Mouse (Mus musculus) gastrocnemius, adult 2 months (tissue): ENCODE results near the gene Was. TPM values are rescaled to one million over a fixed set of nuclear protein-coding genes. Genes with fewer than 3 reads are reported as not detected.
"Not testable (repeated sequence)": the region's sequence is repeated elsewhere in the genome, so short reads cannot be mapped to it uniquely, and the experiment has no call there.

ENCODE experiments used
- DNase-seq: peaks from one replicate; pipeline ENCODE4 v3.0.0; 2022
- H3K27ac ChIP-seq: fragments of 200-600 bp; 2 replicates; pipeline ENCODE4 v1.8.1; 2022; ENCODE audit warnings: mild to moderate bottlenecking
- H3K4me3 ChIP-seq: fragments of 200-600 bp; 2 replicates; pipeline ENCODE4 v1.8.1; 2022; ENCODE audit warnings: mild to moderate bottlenecking, moderate library complexity
- CTCF ChIP-seq: fragments of 200-600 bp; IDR thresholded peaks from 2 replicates; pipeline ENCODE4 v1.8.1; 2022; ENCODE audit warnings: antibody characterized with exemption, mild to moderate bottlenecking, moderate library complexity
- intact Hi-C: fragments of 180-260 bp; cut with DNase I; formaldehyde crosslinking; loops from one replicate; pipeline ENCODE4 v1.15.1; 2025
- total RNA-seq, 2 experiments: library from RNA; stranded (reverse); gene quantifications; 2 replicates each; pipeline ENCODE4 v1.2.3; 2021

Gene Was
- total RNA-seq, 2 experiments from 2014 or later: 0.36 to 0.70 TPM

- no peak overlapping the region for H3K4me3 ChIP-seq
- intact Hi-C loops: no loop called here
- H3K27ac ChIP-seq: no peak overlapping the region
- no peak for TF ChIP-seq CTCF
- no peak for DNase-seq
These were observed 9.1 kb upstream of the Was start for GRCm38 (mm10) chrX:8099435-8099834.

DNA sequence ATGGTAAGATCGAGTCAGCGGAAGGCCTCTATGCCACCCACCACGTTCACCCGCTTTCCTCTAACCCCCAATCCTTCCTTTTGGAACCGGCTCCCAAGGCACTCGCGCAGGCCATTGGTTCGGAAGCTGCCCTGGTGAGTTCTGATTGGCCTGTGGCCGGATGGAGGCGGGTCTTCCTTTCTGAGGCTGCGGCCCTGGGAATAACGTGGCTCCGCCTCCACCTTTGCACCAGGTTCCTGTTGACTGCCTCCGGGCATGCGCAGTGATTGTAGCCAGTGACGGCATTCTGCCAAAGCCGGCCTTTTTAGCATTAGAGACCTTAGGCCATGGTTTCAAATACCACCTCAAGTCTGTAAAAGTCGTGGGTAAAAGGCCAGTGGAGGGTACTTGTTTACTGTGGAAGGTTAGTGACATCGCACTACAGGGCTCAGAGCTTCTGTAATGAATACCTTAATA is 6.5 kb upstream of the Was start:
- intact Hi-C loops: loop anchor here (2.0 kb wide), 1 partner anchor 22 kb away; the partner anchor contains the start of gene Suv39h1
- Histone ChIP-seq H3K4me3 (peak overlapping the region; percentile 67), H3K27ac (peak overlapping the region; percentile 93)
- no peak for TF ChIP-seq CTCF
- DNase-seq: peak; percentile 98

- DNase-seq: peak; percentile 84
- Histone ChIP-seq H3K4me3 (peak overlapping the region; percentile 67), H3K27ac (peak overlapping the region; percentile 93)
- intact Hi-C loops: loop anchor here (2.0 kb wide), 1 partner anchor 21 kb away; the partner anchor contains the start of gene Suv39h1
These were observed 5.9 kb upstream of the Was start for GRCm38 (mm10) chrX:8096068-8096786.

DNA sequence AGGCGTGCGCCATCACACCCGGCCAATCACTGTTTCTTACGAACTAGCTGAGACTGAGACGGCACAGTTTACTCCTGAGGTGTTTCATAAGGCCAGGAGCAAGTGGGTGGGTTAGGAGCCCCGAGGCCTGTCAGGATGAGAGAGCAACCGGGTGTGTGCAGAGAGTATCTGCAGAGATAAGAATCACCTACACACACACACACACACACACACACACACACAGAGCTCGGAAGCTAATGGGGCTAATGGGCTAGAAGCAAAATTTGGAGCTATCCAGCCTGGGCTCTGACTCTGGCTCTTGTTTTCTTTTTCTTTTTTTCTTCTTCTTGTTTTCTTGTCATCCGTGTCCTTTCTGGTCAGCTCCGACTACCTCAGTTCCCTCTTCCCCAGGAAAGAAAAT is 5.2 kb upstream of the Was start:
- peak overlapping the region; percentile 73; the same call in 1 of the 2 replicates for H3K27ac ChIP-seq
- peak overlapping the region; percentile 67 for H3K4me3 ChIP-seq
- TF ChIP-seq CTCF: no peak
- intact Hi-C loops: no loop called here
- no peak for DNase-seq

GRCm38 (mm10) chrX:8090954-8091347 is 653 bp upstream of the Was start:
- DNase-seq, H3K4me3 ChIP-seq, H3K27ac ChIP-seq, intact Hi-C loops: not testable (repeated sequence)

DNA sequence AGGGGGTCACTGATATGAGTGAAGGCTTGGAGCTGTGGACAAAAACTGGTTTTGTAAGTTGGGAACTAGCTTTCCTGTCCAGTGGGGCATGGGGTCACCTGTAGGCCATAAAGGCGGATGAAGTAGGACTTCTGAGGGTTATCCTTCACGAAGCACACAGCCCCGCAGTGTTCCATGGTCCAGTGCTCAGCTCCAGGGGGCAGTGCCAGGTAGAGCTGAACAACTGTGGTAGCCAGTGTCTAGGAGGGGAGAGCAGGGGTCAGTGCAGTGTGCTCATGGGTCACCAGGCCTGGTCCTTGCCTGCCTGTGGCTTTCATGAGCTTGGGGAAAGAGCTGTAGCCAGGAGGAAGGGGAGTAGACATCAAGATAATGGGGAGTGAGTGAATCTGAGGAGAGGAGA is 552 bp downstream of the Was start:
- Histone ChIP-seq H3K27ac (no peak overlapping the region), H3K4me3 (peak overlapping the region; percentile 47)
- intact Hi-C loops: no loop called here
- no peak for TF ChIP-seq CTCF
- no peak for DNase-seq

- Histone ChIP-seq H3K27ac (no peak overlapping the region), H3K4me3 (no peak overlapping the region)
- intact Hi-C loops: no loop called here
- DNase-seq: no peak
- TF ChIP-seq CTCF: no peak
These were observed 4.7 kb downstream of the Was start for GRCm38 (mm10) chrX:8085611-8086010.

GRCm38 (mm10) chrX:8084771-8085259 is 5.5 kb downstream of the Was start:
- Histone ChIP-seq H3K27ac (no peak overlapping the region), H3K4me3 (no peak overlapping the region)
- intact Hi-C loops: no loop called here
- no peak for DNase-seq
- TF ChIP-seq CTCF: no peak

DNA sequence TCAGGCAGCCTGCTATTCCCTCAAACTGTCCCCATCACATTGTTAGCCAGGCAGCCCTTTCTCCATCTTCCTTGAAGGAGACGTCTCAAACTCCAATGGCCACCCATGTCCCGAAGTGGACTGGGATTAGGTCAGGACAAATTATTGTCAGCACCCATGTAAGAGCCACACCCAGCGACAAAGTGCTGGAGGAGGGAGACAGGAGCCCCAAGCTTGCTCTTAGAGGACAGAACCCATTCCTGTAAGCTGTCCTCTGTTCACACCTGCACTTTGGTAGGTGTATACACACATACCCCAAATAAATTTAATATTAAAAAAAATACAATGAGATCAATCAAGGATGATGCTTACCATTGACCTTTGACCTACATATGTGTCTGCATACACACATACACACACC is 15.2 kb downstream of the Was start:
- H3K27ac ChIP-seq: peak overlapping the region; percentile 87
- no peak for TF ChIP-seq CTCF
- peak overlapping the region; percentile 78 for H3K4me3 ChIP-seq
- intact Hi-C loops: loop anchor here (2.0 to 10.0 kb wide), 3 partner anchors 22 to 180 kb away; partner anchors contain the start of genes Ftsj1 and Wdr13
- DNase-seq: no peak

- Histone ChIP-seq H3K4me3 (peak within 1 kb of the TSS; percentile 78), H3K27ac (peak within 1 kb of the TSS; percentile 87)
- no peak for TF ChIP-seq CTCF
- DNase-seq: peak; percentile 95
- intact Hi-C loops: loop anchor here (2.0 to 10.0 kb wide), 3 partner anchors 22 to 180 kb away; partner anchors contain the start of genes Ftsj1 and Wdr13
These were observed 15.8 kb downstream of the Was start, which contains the start of gene Suv39h1 for GRCm38 (mm10) chrX:8074430-8075014. Gene Suv39h1, minus strand, starts transcription at chrX:8074760.

- no peak for TF ChIP-seq CTCF
- DNase-seq: peak; percentile 19
- peak overlapping the region; percentile 83 for H3K27ac ChIP-seq
- intact Hi-C loops: loop anchor here (2.0 to 10.0 kb wide), 3 partner anchors 23 to 181 kb away; partner anchors contain the start of genes Ftsj1 and Wdr13
- peak overlapping the region; percentile 78 for H3K4me3 ChIP-seq
These were observed 16.3 kb downstream of the Was start for GRCm38 (mm10) chrX:8073881-8074429.

DNA sequence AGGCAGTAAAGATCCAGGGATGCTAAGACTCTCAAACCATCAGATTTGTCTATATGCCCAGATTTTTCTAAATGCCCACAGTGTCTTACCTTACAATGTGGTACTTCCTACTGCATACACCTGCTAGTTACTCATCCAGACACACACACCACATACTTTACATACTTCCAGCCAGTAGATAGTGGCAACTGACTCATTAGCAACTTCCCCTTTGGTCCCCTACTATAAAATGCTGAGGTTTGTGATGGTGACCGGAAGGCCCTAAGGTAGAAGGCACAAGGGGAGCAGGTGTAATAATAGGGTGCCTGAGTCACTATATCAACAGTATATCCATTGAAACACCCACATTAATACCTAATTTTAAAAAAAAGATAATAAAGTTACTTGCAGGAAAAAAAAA is 21.1 kb downstream of the Was start:
- no peak for DNase-seq
- intact Hi-C loops: no loop called here

DNA sequence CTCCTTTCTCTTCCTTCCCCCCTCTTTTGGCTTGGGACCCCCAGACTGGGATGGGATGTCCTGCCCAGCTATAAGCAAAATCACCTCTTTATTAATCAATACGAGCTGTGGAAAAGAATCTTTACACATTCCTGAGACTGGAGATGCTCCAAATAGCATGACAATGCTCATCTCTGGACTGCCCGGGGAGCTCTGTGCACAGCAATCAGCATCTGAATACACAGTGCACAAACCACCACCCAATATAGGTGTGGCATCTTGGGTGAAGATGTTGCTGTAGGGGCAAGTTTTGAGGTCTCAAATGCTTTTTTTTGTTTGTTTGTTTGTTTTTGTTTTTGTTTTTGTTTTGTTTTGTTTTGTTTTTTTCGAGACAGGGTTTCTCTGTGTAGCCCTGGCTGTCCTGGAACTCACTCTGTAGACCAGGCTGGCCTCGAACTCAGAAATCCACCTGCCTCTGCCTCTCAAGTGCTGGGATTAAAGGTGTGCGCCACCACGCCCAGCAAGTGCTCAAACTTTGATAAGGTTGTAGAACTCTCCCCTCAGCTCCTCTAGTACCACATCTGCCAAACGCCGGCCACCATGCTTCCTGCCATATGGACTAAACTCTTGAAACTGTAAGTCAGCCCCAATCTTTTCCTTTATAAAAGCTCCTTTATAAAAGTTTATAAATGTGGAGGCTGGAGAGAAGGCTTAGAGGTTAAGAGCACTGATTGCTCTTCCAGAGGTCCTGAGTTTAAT is 39.1 kb downstream of the Was start:
- H3K4me3 ChIP-seq, DNase-seq, H3K27ac ChIP-seq, intact Hi-C loops: not testable (repeated sequence)

More for the DNA sequence above, 21.1 kb downstream of the Was start:
- Histone ChIP-seq H3K4me3 (no peak overlapping the region), H3K27ac (no peak overlapping the region)
- no peak for TF ChIP-seq CTCF
